Mouse (Mus musculus) activated CD4-positive, CD25-positive, alpha-beta regulatory T cell, adult 9 weeks (primary cell): ENCODE data around the gene Gsta1. TPM values are rescaled to one million over a fixed set of nuclear protein-coding genes. Genes with fewer than 3 reads are reported as not detected.

Experiments
- polyA plus RNA-seq: library from polyadenylated mRNA; unstranded; fragments of 100-300 nt; shearing (Covaris generic); gene quantifications from one replicate; pipeline ENCODE4 v1.2.1, GENCODE M21; 2017

Gene Gsta1
- polyA plus RNA-seq, result not detected

DNA sequence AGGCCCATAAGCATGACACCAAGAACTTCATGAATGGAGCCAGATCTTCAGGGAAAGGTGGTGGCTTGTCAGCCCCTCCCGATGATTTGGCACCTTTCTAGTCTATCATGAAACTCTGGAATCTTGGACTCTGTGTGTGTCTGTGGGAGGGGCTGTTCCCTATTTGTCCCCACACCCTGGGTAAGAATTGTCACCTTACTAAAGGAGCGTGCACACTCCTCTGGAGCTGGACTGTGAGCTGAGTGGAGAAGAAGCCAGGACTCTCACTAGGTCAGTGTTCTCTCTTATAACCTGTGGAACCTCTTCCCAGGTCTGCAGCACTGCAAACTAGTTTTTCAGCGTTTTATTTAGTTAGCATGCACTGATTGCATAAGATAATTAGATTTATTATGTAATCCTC lies at the start of gene Gsta1:
Gene Gsta1 (plus strand): TSS at position 196 of the 400 bp plus-strand sequence.

DNA sequence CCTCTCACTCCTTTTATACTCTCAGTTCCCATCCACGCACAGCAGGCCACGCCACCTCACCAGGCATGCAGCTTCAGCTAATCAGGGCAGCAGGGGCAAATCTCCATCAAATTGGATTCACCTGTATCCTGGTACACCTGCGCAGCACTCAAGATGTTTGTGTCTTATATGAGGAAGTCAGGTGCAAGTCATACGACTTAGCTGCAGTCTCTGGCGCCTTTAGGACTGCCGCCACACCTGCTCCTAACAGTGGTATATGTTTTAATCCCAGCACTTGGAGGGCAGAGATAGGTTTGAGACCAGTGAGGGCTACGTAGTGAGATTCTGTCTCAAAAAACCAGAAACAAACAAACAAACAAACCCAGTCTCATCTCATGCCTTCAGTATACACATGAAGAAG lies 48.0 kb upstream of the Gsta1 start, which contains the start of gene Gsta4:
Gene Gsta4 (plus strand): TSS at position 301 of the 400 bp plus-strand sequence.

DNA sequence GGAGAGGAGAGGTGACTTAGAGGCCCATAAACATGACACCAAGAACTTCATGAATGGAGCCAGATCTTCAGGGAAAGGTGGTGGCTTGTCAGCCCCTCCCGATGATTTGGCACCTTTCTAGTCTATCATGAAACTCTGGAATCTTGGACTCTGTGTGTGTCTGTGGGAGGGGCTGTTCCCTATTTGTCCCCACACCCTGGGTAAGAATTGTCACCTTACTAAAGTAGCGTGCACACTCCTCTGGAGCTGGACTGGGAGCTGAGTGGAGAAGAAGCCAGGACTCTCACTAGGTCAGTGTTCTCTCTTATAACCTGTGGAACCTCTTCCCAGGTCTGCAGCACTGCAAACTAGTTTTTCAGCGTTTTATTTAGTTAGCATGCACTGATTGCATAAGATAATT lies 26.5 kb downstream of the Gsta1 start, which contains the start of gene Gm3776:
Gene Gm3776 (plus strand): TSS at position 216 of the 400 bp plus-strand sequence.

DNA sequence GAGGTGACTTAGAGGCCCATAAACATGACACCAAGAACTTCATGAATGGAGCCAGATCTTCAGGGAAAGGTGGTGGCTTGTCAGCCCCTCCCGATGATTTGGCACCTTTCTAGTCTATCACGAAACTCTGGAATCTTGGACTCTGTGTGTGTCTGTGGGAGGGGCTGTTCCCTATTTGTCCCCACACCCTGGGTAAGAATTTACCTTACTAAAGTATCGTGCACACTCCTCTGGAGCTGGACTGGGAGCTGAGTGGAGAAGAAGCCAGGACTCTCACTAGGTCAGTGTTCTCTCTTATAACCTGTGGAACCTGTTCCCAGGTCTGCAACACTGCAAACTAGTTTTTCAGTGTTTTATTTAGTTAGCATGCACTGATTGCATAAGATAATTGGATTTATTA lies 59.3 kb downstream of the Gsta1 start, which contains the start of gene Gm10639:
Gene Gm10639 (plus strand): TSS at position 201 of the 400 bp plus-strand sequence.

Other genes with a start within 250 kb of the Gsta1 start
- not detected for gene Gcm1, start 178.7 kb upstream of the Gsta1 start, polyA plus RNA-seq
- gene Fbxo9, start 121.6 kb upstream of the Gsta1 start, polyA plus RNA-seq, result 21.0 TPM
- gene Ick, start 121.5 kb upstream of the Gsta1 start, polyA plus RNA-seq, result 13.8 TPM
- 49.1 TPM for gene Gsta4, start 47.9 kb upstream of the Gsta1 start, polyA plus RNA-seq
- not detected for gene Gm3776, start 26.5 kb downstream of the Gsta1 start, polyA plus RNA-seq
- not detected for gene Gm10639, start 59.3 kb downstream of the Gsta1 start, polyA plus RNA-seq
- gene Omt2a, start 84.1 kb downstream of the Gsta1 start, polyA plus RNA-seq, result not detected
- gene Omt2b, start 96.9 kb downstream of the Gsta1 start, polyA plus RNA-seq, result not detected
- not detected for gene Gsta2, start 125.1 kb downstream of the Gsta1 start, polyA plus RNA-seq
- not detected for gene Dppa5a, start 137.5 kb downstream of the Gsta1 start, polyA plus RNA-seq
- gene Ooep, start 148.1 kb downstream of the Gsta1 start, polyA plus RNA-seq, result not detected
- 3.7 TPM for gene Ddx43, start 165.1 kb downstream of the Gsta1 start, polyA plus RNA-seq
- gene Cgas, start 212.6 kb downstream of the Gsta1 start, polyA plus RNA-seq, result 1.8 TPM
- 11.0 TPM for gene Mto1, start 217.6 kb downstream of the Gsta1 start, polyA plus RNA-seq
- not detected for gene Gm17324, start 218.1 kb downstream of the Gsta1 start, polyA plus RNA-seq